Mouse (Mus musculus) liver, embryonic 14.5 days (tissue): ENCODE results near the gene Maff.
A peak's percentile ranks its signal among the peaks of the same experiment; 100 is the strongest.

Experiments
- CTCF ChIP-seq: IDR thresholded peaks from 2 replicates; pipeline ENCODE4 v1.5.1; 2016; ENCODE audit warnings: antibody characterized with exemption, low read depth, control low read depth
- EP300 ChIP-seq: IDR thresholded peaks from 2 replicates; pipeline ENCODE4 v1.6.1; 2016; ENCODE audit warnings: antibody characterized with exemption, low read depth

DNA sequence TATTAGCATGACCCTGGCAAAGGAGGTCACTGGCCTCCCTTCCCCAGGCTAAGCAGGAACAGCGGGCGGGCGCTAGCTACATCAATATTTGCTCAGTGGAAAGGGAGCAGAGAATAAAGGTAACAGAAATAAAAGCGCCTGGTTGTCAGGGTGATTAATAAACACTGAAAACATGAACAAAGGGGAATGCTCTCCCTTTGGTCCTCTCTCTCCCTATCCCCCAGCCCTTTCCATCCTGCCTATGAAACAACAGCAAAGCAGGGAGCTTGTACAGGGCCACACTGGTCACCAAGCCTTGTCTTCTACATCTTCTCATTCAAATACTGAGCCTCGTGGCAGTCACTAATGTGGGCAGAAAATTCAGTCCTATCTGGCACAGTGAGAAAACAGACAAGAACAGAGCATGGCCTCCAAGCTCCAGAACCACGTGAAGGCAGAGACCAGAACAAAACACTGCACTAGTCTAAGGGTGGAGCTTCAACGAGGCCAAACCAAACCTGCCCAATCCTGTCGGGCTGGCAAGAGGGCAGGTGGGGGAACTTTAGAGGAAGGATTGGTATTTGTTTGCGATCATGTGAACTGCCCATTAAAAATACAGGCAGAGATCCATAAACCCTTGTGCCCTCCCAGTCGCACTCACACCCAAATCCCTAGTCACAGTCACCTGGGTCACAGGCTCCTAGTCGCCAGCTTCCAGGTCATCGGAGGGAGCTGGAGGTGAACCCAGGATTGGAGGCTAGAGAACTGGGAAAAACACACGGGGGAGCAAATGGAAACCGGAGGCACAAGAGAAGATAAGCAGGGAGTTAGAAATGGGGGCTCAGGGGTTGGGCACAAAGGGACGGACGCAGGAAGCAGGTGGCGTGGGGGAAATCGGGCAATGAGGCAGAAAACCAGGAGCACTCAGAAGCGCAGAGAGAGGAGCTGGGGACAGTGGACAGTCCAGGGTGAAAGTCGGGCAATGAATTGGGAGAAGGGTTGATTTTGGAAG is 19.2 kb upstream of the Maff start:
- 0 out of 2 replicates have a peak, but pooled peaks have one; percentile 2 for TF ChIP-seq CTCF
- no peak for TF ChIP-seq EP300
